Mouse (Mus musculus): ENCODE results near the gene Ogfod3. TPM values are rescaled to one million over a fixed set of nuclear protein-coding genes. Genes with fewer than 3 reads are reported as not detected.

Ogfod3 gene
- polyA plus RNA-seq, 1 experiment from 2014 or later, result 17.9 TPM

DNA sequence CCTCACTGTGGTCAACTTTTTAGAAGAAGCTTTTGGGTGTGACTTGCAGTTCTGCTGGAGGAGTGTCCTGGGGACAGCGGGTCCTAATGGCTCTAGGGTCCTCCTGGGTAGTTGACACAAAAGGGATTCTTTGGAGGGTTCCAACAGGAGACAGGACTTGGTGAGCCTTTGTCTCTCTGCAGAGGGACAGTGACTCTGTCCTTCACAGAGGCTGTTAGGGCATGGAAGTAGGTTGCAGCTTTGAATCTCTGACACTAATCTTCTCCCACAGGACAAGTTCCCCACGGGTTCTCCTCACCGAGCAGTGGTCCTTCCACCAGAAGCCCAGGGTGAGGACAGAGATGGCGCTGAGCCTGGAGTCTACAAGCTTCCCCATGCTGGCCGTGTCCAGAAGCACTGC is 44.5 kb downstream of the Ogfod3 start, which contains the start of gene Uts2r:
Uts2r (plus strand) TSS at position 301 of the 400 bp plus-strand sequence.
- Histone ChIP-seq H3K4me1 (ENCODE audit: insufficient read depth) (no peaks in the 10 kb centered on the region), H3K9me3 (ENCODE audit: low read length) (no peaks in the 10 kb centered on the region), H3K27me3 (ENCODE audit: insufficient read depth, low read length) (peaks cover 28% of the 10 kb centered on the region), H3K36me3 (replicated peaks; ENCODE audit: insufficient read depth, low read length) (no peaks in the 10 kb centered on the region), H3K4me3 (ENCODE audit: low read depth, low read length) (no peak within 1 kb of the TSS), H3K9ac (replicated peaks) (no peak within 1 kb of the TSS), H3K4me2 (ENCODE audit: low read depth, low read length) (no peak within 1 kb of the TSS), H3K27ac (ENCODE audit: low read depth) (no peak within 1 kb of the TSS)
- 80% methylated on average over 5 of the region's 5 CpGs for WGBS (ENCODE audit: insufficient replicate concordance)
- ATAC-seq (no peak), DNase-seq (no peak)
- TF ChIP-seq EP300 (IDR thresholded peaks at IDR 0.05; ENCODE audit: low read depth), result no peak
- no peak for TF ChIP-seq CTCF (IDR thresholded peaks at IDR 0.05; ENCODE audit: low read depth)

DNA sequence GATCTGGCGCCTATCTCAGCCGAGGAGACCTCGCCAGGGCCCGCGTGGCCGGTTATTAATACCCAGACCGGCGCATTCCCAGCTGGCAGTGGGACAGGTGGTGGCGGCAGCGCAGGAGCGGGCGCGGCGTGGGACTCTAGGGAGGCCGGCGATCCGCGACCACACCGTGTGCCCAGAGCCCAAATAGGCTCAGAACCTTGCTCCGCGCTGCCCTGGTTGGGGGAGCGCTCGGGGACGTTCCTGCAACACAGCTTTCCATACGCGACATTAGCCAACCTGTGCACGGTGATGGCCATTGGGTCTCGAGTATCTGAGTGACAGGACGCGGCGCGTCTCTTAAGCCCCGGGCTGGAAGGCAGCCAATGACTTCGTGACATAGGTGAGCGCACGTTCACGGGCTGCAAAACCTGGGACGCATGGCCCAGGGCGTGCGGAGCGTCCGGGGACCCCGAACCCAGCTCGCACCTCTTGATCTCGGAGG is 48.1 kb downstream of the Ogfod3 start:
- H3K9me3 ChIP-seq (ENCODE audit: low read length), result no peaks in the 10 kb centered on the region
- H3K27me3 ChIP-seq (ENCODE audit: insufficient read depth, low read length), result peaks cover 29% of the 10 kb centered on the region
- 3% methylated on average over 45 of the region's 45 CpGs for WGBS (ENCODE audit: insufficient replicate concordance)
- H3K9ac ChIP-seq (replicated peaks), result no peak overlapping the region
- no peaks in the 10 kb centered on the region for H3K36me3 ChIP-seq (replicated peaks; ENCODE audit: insufficient read depth, low read length)
- peak overlapping the region; percentile 54 for H3K4me2 ChIP-seq (ENCODE audit: low read depth, low read length)
- DNase-seq (peak; percentile 32), ATAC-seq (peak; percentile 31; the same call in 1 of the 2 replicates)
- peak overlapping the region; percentile 19 for H3K4me3 ChIP-seq (ENCODE audit: low read depth, low read length)
- TF ChIP-seq EP300 (IDR thresholded peaks at IDR 0.05; ENCODE audit: low read depth) (no peak), CTCF (IDR thresholded peaks at IDR 0.05; ENCODE audit: low read depth) (no peak)
- H3K27ac ChIP-seq (ENCODE audit: low read depth), result no peak overlapping the region
- no peaks in the 10 kb centered on the region for H3K4me1 ChIP-seq (ENCODE audit: insufficient read depth)

GRCm38 (mm10) chr11:121154203-121154602 is 50.3 kb downstream of the Ogfod3 start:
- DNase-seq, result no peak
- no peaks in the 10 kb centered on the region for H3K4me1 ChIP-seq (ENCODE audit: insufficient read depth)
- TF ChIP-seq EP300 (IDR thresholded peaks at IDR 0.05; ENCODE audit: low read depth) (no peak), CTCF (IDR thresholded peaks at IDR 0.05; ENCODE audit: low read depth) (no peak)
- no peaks in the 10 kb centered on the region for H3K9me3 ChIP-seq (ENCODE audit: low read length)
- no peaks in the 10 kb centered on the region for H3K36me3 ChIP-seq (replicated peaks; ENCODE audit: insufficient read depth, low read length)
- no peak overlapping the region for H3K4me3 ChIP-seq (ENCODE audit: low read depth, low read length)
- no peak overlapping the region for H3K4me2 ChIP-seq (ENCODE audit: low read depth, low read length)
- peaks cover 29% of the 10 kb centered on the region for H3K27me3 ChIP-seq (ENCODE audit: insufficient read depth, low read length)
- no peak for ATAC-seq
- no peak overlapping the region for H3K9ac ChIP-seq (replicated peaks)
- H3K27ac ChIP-seq (ENCODE audit: low read depth), result no peak overlapping the region
- WGBS (ENCODE audit: insufficient replicate concordance), result 58% methylated on average over 4 of the region's 4 CpGs

DNA sequence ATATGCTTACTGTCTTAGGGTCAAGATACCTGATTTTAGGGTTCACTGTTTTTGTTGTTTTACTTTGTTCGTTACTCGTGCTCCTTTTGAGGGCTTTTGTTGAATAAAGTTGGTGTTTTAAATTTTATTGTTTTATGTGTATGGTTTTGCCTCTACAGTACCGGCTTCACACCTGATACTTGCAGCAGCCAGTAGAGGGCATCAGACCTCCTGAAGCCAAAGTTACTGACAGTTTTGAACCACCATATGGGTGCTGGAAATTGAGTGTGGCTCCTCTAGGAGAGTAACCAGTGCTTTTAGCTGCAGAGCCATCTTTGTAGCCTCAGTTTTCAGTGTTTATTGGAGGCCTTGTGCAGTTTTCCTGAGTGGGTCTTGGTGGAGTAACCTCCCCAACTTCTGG is 56.3 kb downstream of the Ogfod3 start:
- TF ChIP-seq CTCF (IDR thresholded peaks at IDR 0.05; ENCODE audit: low read depth), result peak; percentile 43; the same call in 1 of the 2 replicates
- TF ChIP-seq EP300 (IDR thresholded peaks at IDR 0.05; ENCODE audit: low read depth), result no peak
- H3K4me1 ChIP-seq (ENCODE audit: insufficient read depth), result peaks cover 2% of the 10 kb centered on the region
- ATAC-seq (no peak), DNase-seq (no peak)
- H3K9me3 ChIP-seq (ENCODE audit: low read length), result no peaks in the 10 kb centered on the region
- H3K27ac ChIP-seq (ENCODE audit: low read depth), result no peak overlapping the region
- H3K4me2 ChIP-seq (ENCODE audit: low read depth, low read length), result no peak overlapping the region
- no peaks in the 10 kb centered on the region for H3K36me3 ChIP-seq (replicated peaks; ENCODE audit: insufficient read depth, low read length)
- no peak overlapping the region for H3K9ac ChIP-seq (replicated peaks)
- no peaks in the 10 kb centered on the region for H3K27me3 ChIP-seq (ENCODE audit: insufficient read depth, low read length)
- no peak overlapping the region for H3K4me3 ChIP-seq (ENCODE audit: low read depth, low read length)
- 67% methylated on average over 3 of the region's 3 CpGs for WGBS (ENCODE audit: insufficient replicate concordance)

DNA sequence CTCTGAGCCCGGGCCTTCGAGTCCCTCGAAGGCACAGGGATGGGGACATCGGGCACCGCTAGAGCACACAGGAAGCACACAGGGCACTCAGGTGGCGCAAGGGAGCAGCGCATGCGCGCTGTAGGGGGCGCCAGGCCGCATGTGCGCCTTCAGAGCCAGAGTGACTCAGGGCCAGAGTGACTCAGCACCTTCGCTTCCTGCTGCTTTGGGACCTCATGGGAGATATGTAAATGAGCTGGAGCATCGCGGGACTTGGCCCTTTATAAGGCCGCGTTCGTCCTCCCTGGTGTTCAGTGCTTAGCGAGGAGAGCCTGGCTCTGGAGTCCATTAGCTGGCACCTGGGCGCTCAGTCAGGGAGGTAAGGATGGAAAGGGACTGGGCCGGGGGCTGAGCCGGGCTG is 58.6 kb downstream of the Ogfod3 start, which contains the start of gene Tex19.1:
Tex19.1 (plus strand) TSS at position 279 of the 400 bp plus-strand sequence.
- 84% methylated on average over 22 of the region's 22 CpGs for WGBS (ENCODE audit: insufficient replicate concordance)
- Histone ChIP-seq H3K27ac (ENCODE audit: low read depth) (no peak within 1 kb of the TSS), H3K4me1 (ENCODE audit: insufficient read depth) (peaks cover 5% of the 10 kb centered on the region)

GRCm38 (mm10) chr11:121143325-121144015 is 61.0 kb downstream of the Ogfod3 start:
- Histone ChIP-seq H3K9me3 (ENCODE audit: low read length) (no peaks in the 10 kb centered on the region), H3K36me3 (replicated peaks; ENCODE audit: insufficient read depth, low read length) (no peaks in the 10 kb centered on the region), H3K4me1 (ENCODE audit: insufficient read depth) (peaks cover 7% of the 10 kb centered on the region), H3K27ac (ENCODE audit: low read depth) (no peak overlapping the region), H3K4me2 (ENCODE audit: low read depth, low read length) (no peak overlapping the region), H3K9ac (replicated peaks) (no peak overlapping the region), H3K27me3 (ENCODE audit: insufficient read depth, low read length) (no peaks in the 10 kb centered on the region), H3K4me3 (ENCODE audit: low read depth, low read length) (no peak overlapping the region)
- no peak for TF ChIP-seq EP300 (IDR thresholded peaks at IDR 0.05; ENCODE audit: low read depth)
- TF ChIP-seq CTCF (IDR thresholded peaks at IDR 0.05; ENCODE audit: low read depth), result no peak
- WGBS (ENCODE audit: insufficient replicate concordance), result 61% methylated on average over 9 of the region's 9 CpGs
- peak; percentile 75 for ATAC-seq
- DNase-seq, result no peak

More for the DNA sequence above, 58.6 kb downstream of the Ogfod3 start, which contains the start of gene Tex19.1:
- Histone ChIP-seq H3K27me3 (ENCODE audit: insufficient read depth, low read length) (no peaks in the 10 kb centered on the region), H3K9me3 (ENCODE audit: low read length) (no peaks in the 10 kb centered on the region), H3K4me2 (ENCODE audit: low read depth, low read length) (no peak within 1 kb of the TSS), H3K36me3 (replicated peaks; ENCODE audit: insufficient read depth, low read length) (no peaks in the 10 kb centered on the region), H3K9ac (replicated peaks) (no peak within 1 kb of the TSS), H3K4me3 (ENCODE audit: low read depth, low read length) (no peak within 1 kb of the TSS)
- ATAC-seq, result peak; percentile 31
- TF ChIP-seq CTCF (IDR thresholded peaks at IDR 0.05; ENCODE audit: low read depth) (0 out of 2 replicates have a peak, but pooled peaks have one; percentile 10), EP300 (IDR thresholded peaks at IDR 0.05; ENCODE audit: low read depth) (no peak)
- peak; percentile 28 for DNase-seq

All from liver, postnatal 0 days (tissue).